Mouse (Mus musculus) gastrocnemius, postnatal 36 days (tissue): ENCODE data around the gene Zic5. TPM values are rescaled to one million over a fixed set of nuclear protein-coding genes. Genes with fewer than 3 reads are reported as not detected.
"Not testable (repeated sequence)": the region's sequence is repeated elsewhere in the genome, so short reads cannot be mapped to it uniquely, and the experiment has no call there.

Experiments used
- DNase-seq, 2 experiments: peaks; one replicate each; pipeline ENCODE4 v3.0.0; 2022
- intact Hi-C: fragments of 180-260 bp; cut with DNase I; formaldehyde crosslinking; loops from one replicate; pipeline ENCODE4 v1.15.1; 2025
- total RNA-seq, 2 experiments: library from RNA; stranded (reverse); gene quantifications; 2 replicates each; pipeline ENCODE4 v1.2.3; 2021

The Zic5 gene
- total RNA-seq, 2 experiments from 2014 or later: not detected

GRCm38 (mm10) chr14:122467926-122468841, 2.7 kb upstream of the Zic5 start:
- DNase-seq: no peak
- intact Hi-C loops: loop anchor here (5.0 kb wide), 1 partner anchor 241 kb away; no protein-coding TSS in a partner anchor

GRCm38 (mm10) chr14:122466756-122467362, 1.4 kb upstream of the Zic5 start:
- intact Hi-C loops: loop anchor here (5.0 kb wide), 1 partner anchor 240 kb away; no protein-coding TSS in a partner anchor

GRCm38 (mm10) chr14:122465931-122466490, 534 bp upstream of the Zic5 start:
- no peak for DNase-seq
- intact Hi-C loops: loop anchor here (5.0 kb wide), 1 partner anchor 239 kb away; no protein-coding TSS in a partner anchor

More at GRCm38 (mm10) chr14:122466756-122467362, 1.4 kb upstream of the Zic5 start:
- no peak for DNase-seq

- intact Hi-C loops: no loop called here
- DNase-seq: no peak
Observed at GRCm38 (mm10) chr14:122464351-122464762, 1.1 kb downstream of the Zic5 start.

GRCm38 (mm10) chr14:122463734-122464341, 1.6 kb downstream of the Zic5 start:
- intact Hi-C loops, DNase-seq: not testable (repeated sequence)

GRCm38 (mm10) chr14:122463080-122463691, 2.3 kb downstream of the Zic5 start:
- intact Hi-C loops: no loop called here

GRCm38 (mm10) chr14:122462689-122463079, 2.8 kb downstream of the Zic5 start:
- DNase-seq: no peak
- intact Hi-C loops: no loop called here

More at GRCm38 (mm10) chr14:122463080-122463691, 2.3 kb downstream of the Zic5 start:
- no peak for DNase-seq

- intact Hi-C loops: no loop called here
- DNase-seq: no peak
Observed at GRCm38 (mm10) chr14:122461966-122462365, 3.5 kb downstream of the Zic5 start.

- intact Hi-C loops: no loop called here
- no peak for DNase-seq
Observed at GRCm38 (mm10) chr14:122461500-122461899, 4.0 kb downstream of the Zic5 start.

- intact Hi-C loops: no loop called here
- no peak for DNase-seq
Observed at GRCm38 (mm10) chr14:122460226-122460625, 5.3 kb downstream of the Zic5 start.

- no peak for DNase-seq
- intact Hi-C loops: no loop called here
Observed at GRCm38 (mm10) chr14:122459776-122460175, 5.7 kb downstream of the Zic5 start.

- DNase-seq, intact Hi-C loops: not testable (repeated sequence)
Observed at GRCm38 (mm10) chr14:122459332-122459731, 6.1 kb downstream of the Zic5 start.

GRCm38 (mm10) chr14:122455562-122455958, 9.9 kb downstream of the Zic5 start:
- intact Hi-C loops: no loop called here
- DNase-seq: no peak

- intact Hi-C loops: no loop called here
- DNase-seq: no peak
Observed at GRCm38 (mm10) chr14:122454901-122455561, 10.4 kb downstream of the Zic5 start.

- DNase-seq: no peak
- intact Hi-C loops: no loop called here
Observed at GRCm38 (mm10) chr14:122453996-122454738, 11.3 kb downstream of the Zic5 start.

- intact Hi-C loops: no loop called here
Observed at GRCm38 (mm10) chr14:122453388-122453995, 12.0 kb downstream of the Zic5 start.

GRCm38 (mm10) chr14:122452701-122453387, 12.6 kb downstream of the Zic5 start:
- intact Hi-C loops: no loop called here
- no peak for DNase-seq

More at GRCm38 (mm10) chr14:122453388-122453995, 12.0 kb downstream of the Zic5 start:
- DNase-seq: no peak
